Mouse (Mus musculus) G1E (cell line): ENCODE measurements around the gene Tex16. TPM values are rescaled to one million over a fixed set of nuclear protein-coding genes. Genes with fewer than 3 reads are reported as not detected.

Experiments used
- ATAC-seq: 2 replicates; pipeline ENCODE4 v1.8.0; 2016; ENCODE audit warnings: mild to moderate bottlenecking; ENCODE audit not compliant: insufficient number of reproducible peaks, poor library complexity, low FRiP score, severe bottlenecking; ENCODE audit errors: extremely low read depth
- DNase-seq: peaks from one replicate; pipeline ENCODE4 v3.0.0; 2012; ENCODE audit warnings: low spot score
- H3K27me3 ChIP-seq: 2 replicates; pipeline ENCODE4 v1.6.1; 2012; ENCODE audit warnings: mild to moderate bottlenecking, low read length, inconsistent platforms; ENCODE audit not compliant: insufficient read depth
- H3K36me3 ChIP-seq: replicated peaks from 2 replicates; pipeline ENCODE3; 2012; ENCODE audit warnings: mild to moderate bottlenecking, inconsistent platforms
- H3K4me1 ChIP-seq: 2 replicates; pipeline ENCODE4 v1.6.1; 2012; ENCODE audit warnings: low read depth, low read length, inconsistent platforms, mixed read lengths; ENCODE audit not compliant: insufficient read depth
- H3K4me3 ChIP-seq: 2 replicates; pipeline ENCODE4 v1.5.1; 2012; ENCODE audit warnings: low read depth, mild to moderate bottlenecking, inconsistent platforms, low read length, moderate library complexity, mixed read lengths
- H3K9me3 ChIP-seq: replicated peaks from 2 replicates; pipeline ENCODE4 v1.6.1; 2012; ENCODE audit warnings: inconsistent platforms
- CTCF ChIP-seq: IDR thresholded peaks from 2 replicates; pipeline ENCODE4 v1.5.1; 2012; ENCODE audit warnings: low read depth, low read length, inconsistent platforms, mixed read lengths
- GATA1 ChIP-seq: IDR thresholded peaks from 2 replicates; pipeline ENCODE4 v1.6.1; 2012; ENCODE audit warnings: borderline replicate concordance, low read length, inconsistent platforms, mixed read lengths
- GATA2 ChIP-seq: IDR thresholded peaks from 2 replicates; pipeline ENCODE4 v1.6.1; 2012; ENCODE audit warnings: low read depth, low read length, inconsistent platforms, borderline replicate concordance
- POLR2AphosphoS5 ChIP-seq: IDR thresholded peaks from 2 replicates; pipeline ENCODE4 v1.6.1; 2012; ENCODE audit warnings: low read depth, low read length, inconsistent platforms; ENCODE audit not compliant: insufficient replicate concordance
- TAL1 ChIP-seq: conservative IDR thresholded peaks from 2 replicates; pipeline ENCODE4 v1.6.1; 2012; ENCODE audit warnings: low read depth, low read length, inconsistent platforms, mixed read lengths
- polyA plus RNA-seq: library from polyadenylated mRNA; stranded (reverse); fragments of >175 nt; gene quantifications from 2 replicates; pipeline ENCODE4 v1.2.3, GENCODE M21; 2012
- total RNA-seq, 2 experiments: library from RNA; stranded (forward) in 1 of 2; stranded (reverse) in 1 of 2; fragments of 200-1000 nt in 1 of 2; fragments of >200 nt in 1 of 2; fragmentation: Nextera tagmentation in 1 of 2; gene quantifications; 2 replicates each; pipeline ENCODE4 v1.2.3; 2014 to 2017

The Tex16 gene
- total RNA-seq (2014; fragmentation: Nextera tagmentation) (not detected in 2 replicates), total RNA-seq (2017) (0.05 TPM in 1 of 2 replicates, not detected in the other), polyA plus RNA-seq (not detected in 2 replicates)

GRCm38 (mm10) chrX:112010707-112011106 is at the start of gene Tex16:
Gene Tex16, plus strand, starts transcription at chrX:112011007.
- Histone ChIP-seq H3K4me3 (no peak within 1 kb of the TSS), H3K27me3 (no peaks in the 10 kb centered on the region)
- ATAC-seq = no peak

GRCm38 (mm10) chrX:111999661-112000060 is 11.1 kb upstream of the Tex16 start:
- TF ChIP-seq TAL1 (no peak), POLR2AphosphoS5 (no peak), GATA2 (no peak), CTCF (no peak), GATA1 (no peak)
- DNase-seq = no peak
- H3K27me3 ChIP-seq = no peaks in the 10 kb centered on the region
- H3K36me3 ChIP-seq = no peaks in the 10 kb centered on the region
- no peak overlapping the region for H3K4me3 ChIP-seq
- H3K4me1 ChIP-seq = no peaks in the 10 kb centered on the region
- H3K9me3 ChIP-seq = no peaks in the 10 kb centered on the region
- ATAC-seq = no peak

More at GRCm38 (mm10) chrX:112010707-112011106, at the start of gene Tex16:
- Histone ChIP-seq H3K9me3 (no peaks in the 10 kb centered on the region), H3K4me1 (no peaks in the 10 kb centered on the region), H3K36me3 (no peaks in the 10 kb centered on the region)
- TF ChIP-seq GATA2 = no peak
- TF ChIP-seq POLR2AphosphoS5 = no peak
- no peak for TF ChIP-seq TAL1
- no peak for TF ChIP-seq GATA1
- no peak for TF ChIP-seq CTCF
- DNase-seq = no peak

Other genes with a start within 250 kb of the Tex16 start
- not detected in 2 replicates for gene Gm45194, start 119.6 kb upstream of the Tex16 start, total RNA-seq (2014; fragmentation: Nextera tagmentation)
- gene Gm45194, start 119.6 kb upstream of the Tex16 start, total RNA-seq (2017) = not detected in 2 replicates
- not detected in 2 replicates for gene Gm45194, start 119.6 kb upstream of the Tex16 start, polyA plus RNA-seq
- gene 4933403O08Rik, start 228.0 kb downstream of the Tex16 start, total RNA-seq (2014; fragmentation: Nextera tagmentation) = not detected in 2 replicates
- gene 4933403O08Rik, start 228.0 kb downstream of the Tex16 start, total RNA-seq (2017) = not detected in 2 replicates
- gene 4933403O08Rik, start 228.0 kb downstream of the Tex16 start, polyA plus RNA-seq = not detected in 2 replicates